Mouse (Mus musculus) adrenal gland, adult 18-20 months (tissue): Measurements from ENCODE around the gene Abtb1. TPM values are rescaled to one million over a fixed set of nuclear protein-coding genes. Genes with fewer than 3 reads are reported as not detected.

Experiments
- DNase-seq, 2 experiments: peaks; one replicate each; pipeline ENCODE4 v3.0.0; 2021 to 2022; ENCODE audit warnings: low spot score in 2 of 2
- total RNA-seq, 2 experiments: library from RNA; stranded (reverse); gene quantifications; 1 replicate in 1 of 2; 2 replicates in 1 of 2; pipeline ENCODE4 v1.2.3; 2021

The Abtb1 gene
- total RNA-seq, 2 experiments from 2014 or later: 17.1 to 25.0 TPM

DNA sequence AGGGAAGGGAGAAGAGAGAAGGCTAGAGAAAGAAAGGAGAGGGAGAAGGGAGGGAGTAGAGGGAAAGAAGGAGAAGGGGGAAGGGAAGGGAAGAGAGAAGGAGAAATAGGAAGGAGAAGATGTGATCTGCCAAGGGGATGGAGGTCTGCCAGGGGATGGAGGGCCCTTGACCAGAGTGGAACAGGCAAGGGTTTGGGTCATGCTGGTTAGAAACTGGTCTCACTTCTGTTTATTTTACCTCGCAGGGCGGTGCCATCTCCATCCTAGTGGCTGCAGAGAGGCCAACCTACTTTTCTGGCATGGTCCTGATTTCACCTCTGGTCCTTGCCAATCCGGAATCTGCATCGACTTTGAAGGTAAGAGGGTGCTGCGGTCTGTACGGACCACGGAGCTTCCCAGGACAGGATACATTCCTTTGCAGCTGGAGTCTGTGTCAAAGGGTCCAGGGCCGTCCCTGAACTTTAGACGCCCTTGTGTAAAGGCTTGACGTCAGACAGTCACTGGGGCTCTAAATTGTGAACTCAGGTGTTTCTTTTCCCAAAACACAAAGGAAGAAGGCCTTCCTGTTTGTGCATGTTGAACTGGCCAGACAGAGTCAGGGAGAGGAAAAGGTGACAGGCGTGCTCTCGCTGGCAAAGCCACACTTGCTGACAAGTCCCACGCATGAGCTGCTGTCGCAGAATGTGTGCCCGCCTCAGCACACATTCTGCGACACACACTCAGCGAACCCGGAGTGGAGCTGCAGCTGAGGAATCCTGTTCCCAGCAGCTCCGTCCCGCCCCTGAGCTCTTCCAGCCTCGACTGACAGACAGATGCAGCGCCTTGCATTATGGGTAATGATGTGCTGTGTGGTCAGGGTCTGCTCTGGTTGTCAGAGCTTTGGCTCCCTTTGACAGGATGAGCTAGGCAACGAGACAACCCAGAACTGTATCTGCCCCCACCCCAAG is 32.4 kb downstream of the Abtb1 start:
- DNase-seq: no peak

DNA sequence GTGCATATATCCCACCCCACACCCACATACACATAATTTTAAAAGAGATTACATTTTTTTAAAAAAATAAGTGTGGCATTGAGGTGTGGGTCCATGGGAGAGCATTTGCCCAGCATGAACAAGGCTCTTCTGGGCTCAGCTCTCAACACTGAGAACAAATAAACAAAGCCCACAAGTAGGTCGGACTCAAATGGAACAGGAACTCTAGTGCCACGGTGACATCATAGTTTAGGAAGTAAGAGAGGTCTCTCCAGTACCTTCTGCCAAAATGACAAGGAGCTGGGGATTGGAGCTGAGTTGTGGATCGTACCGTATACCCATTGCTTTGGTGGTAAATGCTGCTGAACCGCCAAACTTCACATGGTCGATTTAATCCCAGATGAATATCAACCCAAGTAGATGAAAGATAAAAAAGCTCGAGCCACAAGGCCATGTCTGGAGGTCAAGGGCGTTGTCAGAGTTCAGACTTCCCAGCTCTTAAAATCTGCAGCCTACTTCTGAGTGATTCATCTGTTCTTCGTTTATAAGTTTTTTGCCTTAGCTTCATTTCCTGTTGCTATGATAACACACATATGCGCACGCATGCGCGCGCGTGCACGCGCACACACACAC is 36.7 kb downstream of the Abtb1 start:
- peak in 1 of 2 experiments; percentile 38 for DNase-seq

DNA sequence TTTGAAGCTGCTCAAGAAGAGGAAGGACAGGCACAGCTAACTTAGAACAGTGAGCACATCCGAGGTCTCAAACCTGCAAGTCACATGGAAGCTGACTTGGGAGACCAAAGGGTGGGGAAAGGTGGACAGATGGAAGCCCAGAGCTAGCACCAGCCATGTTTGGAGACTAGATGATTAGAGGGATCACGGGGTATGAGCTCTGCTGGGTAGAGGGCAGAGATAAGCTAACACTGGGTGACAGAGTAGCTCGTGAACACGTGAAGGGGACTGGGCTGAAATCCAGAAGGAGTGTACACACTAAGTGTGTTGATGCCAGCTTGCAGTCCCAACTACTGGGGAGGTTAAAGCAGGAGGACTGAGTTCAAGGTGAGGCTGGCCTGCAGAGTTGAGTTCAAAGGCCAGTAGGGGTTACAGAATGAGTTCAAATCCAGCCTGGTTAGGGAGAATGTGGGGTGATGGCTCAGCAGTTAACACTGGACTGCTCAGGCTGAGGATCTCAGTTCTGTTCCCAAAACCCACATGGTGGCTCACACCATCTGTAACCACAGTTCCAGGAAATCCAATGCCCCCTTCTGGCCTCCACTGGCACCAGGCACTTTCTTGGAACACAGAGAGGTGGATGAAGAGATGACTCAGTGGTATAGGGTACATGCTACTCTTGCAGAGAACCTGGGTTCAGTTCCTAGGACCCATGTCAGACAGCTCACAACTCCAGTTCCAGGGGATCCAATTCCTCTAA is 37.7 kb downstream of the Abtb1 start:
- no peak for DNase-seq

DNA sequence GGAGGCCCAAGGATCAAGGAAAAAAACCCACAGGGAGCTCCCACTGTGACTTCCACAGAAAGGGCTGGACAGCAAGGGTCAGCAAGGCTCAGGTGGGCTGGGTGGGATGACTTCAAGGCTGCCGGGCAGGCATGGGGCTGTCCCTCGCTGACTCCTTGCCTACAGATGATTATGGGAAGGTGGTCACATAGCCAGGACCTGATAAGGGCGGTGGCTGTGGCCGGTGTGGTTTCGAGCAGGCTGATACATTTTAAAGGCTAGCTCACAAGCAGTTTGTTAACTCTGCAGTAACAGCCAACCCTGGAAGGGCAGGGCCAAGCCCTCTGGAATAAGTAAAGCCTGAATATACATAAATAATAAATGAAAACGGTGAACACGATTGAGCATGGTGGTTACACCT is 38.7 kb downstream of the Abtb1 start:
- no peak for DNase-seq

DNA sequence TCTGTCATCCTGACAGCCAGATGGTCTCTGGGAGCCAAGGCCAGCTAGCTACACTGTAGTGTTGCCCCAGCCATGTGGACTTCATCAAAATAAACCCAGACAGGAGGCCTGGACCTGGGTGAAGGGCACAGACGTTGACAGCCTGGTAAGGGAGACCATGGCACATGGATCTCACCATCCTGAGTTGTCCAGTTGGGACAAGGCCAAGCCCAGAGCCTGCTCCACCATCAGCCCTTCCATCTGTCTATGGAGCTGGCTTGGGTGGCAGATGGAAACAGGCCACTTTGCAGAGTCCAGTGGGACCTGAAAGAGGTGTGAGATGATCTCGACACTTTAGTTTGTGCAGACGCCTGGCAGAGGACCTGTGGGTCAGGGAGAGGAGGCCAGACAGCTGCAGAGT is 41.0 kb downstream of the Abtb1 start:
- DNase-seq: no peak

- no peak for DNase-seq
These were observed 41.6 kb downstream of the Abtb1 start for GRCm38 (mm10) chr6:88800191-88800590.

DNA sequence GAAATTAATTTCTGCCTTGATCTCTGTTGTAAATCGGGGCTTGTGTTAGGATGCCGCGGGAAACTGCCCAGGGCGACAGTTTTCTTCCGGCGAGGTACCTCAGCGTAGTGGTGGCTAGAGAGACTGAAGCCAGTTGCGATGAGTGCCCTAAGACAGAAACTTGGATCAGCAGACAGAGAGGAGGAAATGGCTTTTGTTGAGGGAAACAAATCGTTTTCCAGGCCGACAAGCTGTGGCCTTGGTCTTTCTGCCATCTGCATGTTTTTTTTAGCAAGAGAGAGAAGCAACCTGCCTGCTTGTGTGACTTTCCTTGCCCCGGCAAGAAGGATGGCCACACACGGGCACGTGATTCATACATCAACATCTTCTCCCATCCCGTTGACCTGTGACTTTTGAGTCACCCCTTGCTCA is 47.2 kb downstream of the Abtb1 start:
- no peak for DNase-seq

GRCm38 (mm10) chr6:88793872-88794271 is 47.9 kb downstream of the Abtb1 start:
- DNase-seq: no peak

- no peak for DNase-seq
These were observed 48.5 kb downstream of the Abtb1 start for GRCm38 (mm10) chr6:88793243-88793642.

DNA sequence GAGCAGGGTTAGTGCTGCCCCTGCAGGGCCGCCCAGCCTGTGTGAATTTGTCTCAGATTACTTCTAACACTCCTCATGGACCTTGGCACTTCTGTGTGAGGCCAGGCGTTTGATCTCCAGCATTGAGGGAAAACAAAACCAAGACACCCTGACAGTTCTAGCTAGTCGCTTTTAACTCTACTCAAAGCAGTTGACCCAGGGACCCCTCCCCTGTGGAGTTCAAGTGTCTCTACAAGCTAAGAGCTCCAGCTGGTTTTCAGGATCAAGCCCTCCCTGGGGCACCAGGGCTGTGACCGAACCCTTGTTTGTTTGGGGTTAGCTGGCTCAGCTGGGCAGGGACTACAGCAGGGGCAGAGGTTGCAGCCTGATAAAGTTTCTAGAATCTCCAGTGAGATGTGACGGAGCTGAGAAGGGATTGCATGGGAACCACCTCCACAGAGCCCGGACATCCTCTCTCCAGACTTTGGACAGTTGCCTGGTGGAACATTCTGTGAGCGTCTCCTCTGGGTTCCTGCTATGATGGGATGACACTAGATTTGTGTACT is 49.6 kb downstream of the Abtb1 start:
- no peak for DNase-seq

- no peak for DNase-seq
These were observed 50.5 kb downstream of the Abtb1 start for GRCm38 (mm10) chr6:88791299-88791698.

DNA sequence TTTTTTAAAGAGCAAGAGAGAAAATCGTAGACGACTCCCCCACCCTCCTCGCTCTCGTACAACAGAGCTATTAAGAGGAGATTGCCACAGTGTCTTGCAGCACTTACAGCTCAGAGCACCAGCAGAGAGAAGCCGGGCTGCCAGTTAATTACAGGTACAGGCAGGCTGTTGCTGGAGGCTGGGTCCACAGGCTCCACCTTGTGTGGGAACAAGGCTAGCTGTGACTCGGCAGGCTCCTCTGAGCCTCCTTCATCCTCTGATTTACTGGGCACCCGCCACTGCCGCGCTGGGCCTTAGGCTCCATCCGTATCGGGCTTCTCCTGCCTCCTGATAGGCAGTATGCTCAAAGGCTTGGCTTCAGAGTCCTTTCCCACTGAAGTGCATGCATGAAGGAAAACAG is 53.6 kb downstream of the Abtb1 start:
- DNase-seq: no peak

DNA sequence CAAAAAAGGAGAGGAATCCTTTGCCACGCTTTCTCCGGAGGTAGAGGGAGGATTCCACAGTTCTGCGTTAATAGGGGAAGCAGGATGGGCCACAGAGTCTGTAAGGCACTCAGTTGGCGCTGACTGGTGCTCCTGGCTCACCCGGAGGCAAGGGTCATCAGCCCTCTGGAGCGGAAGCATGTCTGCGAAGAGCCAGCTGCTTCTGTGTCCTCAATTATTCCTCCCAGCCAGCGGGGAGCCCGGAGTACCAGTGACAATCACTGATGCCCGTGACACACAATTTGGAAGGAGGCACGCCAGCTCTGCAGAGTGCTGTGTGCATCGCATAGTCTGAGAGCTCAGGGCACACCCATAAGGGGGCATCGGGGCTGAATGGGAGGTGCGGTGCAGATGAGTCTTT is 54.3 kb downstream of the Abtb1 start:
- no peak for DNase-seq

- no peak for DNase-seq
These were observed 54.9 kb downstream of the Abtb1 start for GRCm38 (mm10) chr6:88786732-88787445.

Other genes starting within 250 kb of the Abtb1 start
- gene Kbtbd12, start 204.0 kb downstream of the Abtb1 start, total RNA-seq: 1 to 10 TPM in 1 of 2 experiments, under 1 TPM in 1; 0.89 to 3.0 TPM
- 100 to 1,000 TPM; 197 to 247 TPM for gene Mgll, start 117.6 kb downstream of the Abtb1 start, total RNA-seq
- 10 to 100 TPM; 41.2 to 69.3 TPM for gene Podxl2, start 33.1 kb upstream of the Abtb1 start, total RNA-seq
- gene Mcm2, start 56.8 kb upstream of the Abtb1 start, total RNA-seq: 10 to 100 TPM; 23.7 to 26.9 TPM
- 100 to 1,000 TPM; 103 to 106 TPM for gene Tpra1, start 60.3 kb upstream of the Abtb1 start, total RNA-seq